ENCODE assay signal across 14 mouse cellular contexts in the genomic region with DNA sequence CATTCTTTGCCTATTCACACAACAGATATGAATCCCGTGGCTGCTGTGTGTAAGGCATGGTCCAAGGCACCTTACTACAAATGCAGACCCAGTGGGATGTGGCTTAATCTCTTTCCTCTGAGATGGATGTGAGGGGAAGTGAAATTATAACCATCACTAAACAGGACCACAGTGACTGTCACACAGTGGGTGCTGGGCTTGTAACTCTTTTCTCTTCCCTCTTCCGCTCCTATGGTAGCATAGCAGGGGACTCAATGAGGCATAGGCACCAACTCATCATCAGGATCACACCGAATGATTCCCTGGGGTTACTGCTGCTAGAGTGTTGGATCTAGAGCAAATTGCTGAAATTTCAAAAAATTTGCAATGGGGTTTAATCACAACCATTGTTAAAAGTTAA.
"Had no signal": no experiment of that assay in that cellular context is flagged by ENCODE, and none has a peak within 500 bp of the region (broad histone marks: within the 10 kb centered on the region; RNA-seq: fewer than 3 reads in every experiment).

No protein-coding gene starts in this region.

- ATAC-seq: liver, postnatal 0 days; lung, postnatal 0 days; midbrain, embryonic 16.5 days had no signal

- H3K4me1 ChIP-seq: limb, embryonic 12.5 days; limb, embryonic 15.5 days had no signal

- H3K9ac ChIP-seq: limb, embryonic 12.5 days; limb, embryonic 15.5 days; liver, embryonic 14.5 days; liver, postnatal 0 days; lung, embryonic 14.5 days; midbrain, embryonic 12.5 days had no signal

- H3K27ac ChIP-seq: kidney, postnatal 0 days; limb, embryonic 12.5 days; limb, embryonic 15.5 days; liver, embryonic 14.5 days; macrophage; midbrain, embryonic 12.5 days had no signal

- H3K4me2 ChIP-seq: limb, embryonic 12.5 days; limb, embryonic 15.5 days; liver, embryonic 11.5 days; lung, embryonic 14.5 days; midbrain, embryonic 12.5 days had no signal

- DNase-seq: kidney, adult 2 months; left cerebral cortex, postnatal 4 days; liver, postnatal 0 days; lung, embryonic 14.5 days; thymus, adult 18-20 months had no signal

- H3K9me3 ChIP-seq: limb, embryonic 12.5 days; limb, embryonic 15.5 days; midbrain, embryonic 12.5 days had no signal

- H3K36me3 ChIP-seq: limb, embryonic 12.5 days; limb, embryonic 15.5 days; midbrain, embryonic 12.5 days had no signal

- H3K4me3 ChIP-seq: limb, embryonic 12.5 days; limb, embryonic 15.5 days; midbrain, embryonic 12.5 days had no signal

- H3K27me3 ChIP-seq: limb, embryonic 12.5 days; limb, embryonic 15.5 days; midbrain, embryonic 12.5 days had no signal
